Mouse (Mus musculus) forebrain, embryonic 15.5 days (tissue): ENCODE measurements at regions not wholly inside any gene's neighbourhood (a gene's known extent, or its start where the extent isn't known, plus 50 kb on each side); places are given as distances from the start of the nearest gene placed in this dataset.

ENCODE experiments used
- ATAC-seq: fragments of 200-750 bp; cut with Nextera tagmentation; replicated peaks from 2 replicates; pipeline ENCODE4 v1.8.0; 2017; ENCODE audit warnings: mild to moderate bottlenecking, moderate TSS enrichment, moderate library complexity
- H3K27ac ChIP-seq: fragments of 300-500 bp; sonication (generic); replicated peaks from 2 replicates; pipeline ENCODE4 v1.5.1; 2015; ENCODE audit warnings: mild to moderate bottlenecking, inconsistent platforms
- H3K27me3 ChIP-seq: fragments of 300-500 bp; sonication (generic); 2 replicates; pipeline ENCODE4 v1.6.1; 2015; ENCODE audit warnings: inconsistent platforms
- H3K36me3 ChIP-seq: fragments of 300-500 bp; sonication (generic); 2 replicates; pipeline ENCODE4 v1.6.1; 2015; ENCODE audit warnings: mild to moderate bottlenecking, inconsistent platforms
- H3K4me1 ChIP-seq: fragments of 300-500 bp; sonication (generic); 2 replicates; pipeline ENCODE4 v1.6.1; 2015; ENCODE audit warnings: inconsistent platforms
- H3K4me2 ChIP-seq: fragments of 300-500 bp; sonication (generic); replicated peaks from 2 replicates; pipeline ENCODE4 v1.6.1; 2015; ENCODE audit warnings: mild to moderate bottlenecking, inconsistent platforms
- H3K4me3 ChIP-seq: fragments of 300-500 bp; sonication (generic); 2 replicates; pipeline ENCODE4 v1.5.1; 2015; ENCODE audit warnings: mild to moderate bottlenecking, inconsistent platforms
- H3K9ac ChIP-seq: fragments of 300-500 bp; sonication (generic); replicated peaks from 2 replicates; pipeline ENCODE4 v1.6.1; 2015; ENCODE audit warnings: mild to moderate bottlenecking, inconsistent platforms
- H3K9me3 ChIP-seq: fragments of 300-500 bp; sonication (generic); 2 replicates; pipeline ENCODE4 v1.6.1; 2016; ENCODE audit warnings: inconsistent platforms
- WGBS: fragments of 180-500 bp; shearing (Covaris S2); methylation state at CpG from one replicate; pipeline ENCODE4 v1.1.7; 2015; ENCODE audit warnings: mixed read lengths; 5-methylcytosine and 5-hydroxymethylcytosine counted together

GRCm38 (mm10) chr10:98324591-98324990 is 589.6 kb upstream of the Atp2b1 start:
- Histone ChIP-seq H3K36me3 (no peaks in the 10 kb centered on the region), H3K4me3 (no peak overlapping the region), H3K4me2 (no peak overlapping the region), H3K9ac (no peak overlapping the region), H3K27ac (no peak overlapping the region), H3K4me1 (no peaks in the 10 kb centered on the region), H3K27me3 (no peaks in the 10 kb centered on the region), H3K9me3 (no peaks in the 10 kb centered on the region)
- no peak for ATAC-seq

GRCm38 (mm10) chr10:98325720-98326119 is 588.5 kb upstream of the Atp2b1 start:
- Histone ChIP-seq H3K36me3 (no peaks in the 10 kb centered on the region), H3K4me3 (no peak overlapping the region), H3K27me3 (no peaks in the 10 kb centered on the region), H3K4me2 (no peak overlapping the region), H3K9me3 (no peaks in the 10 kb centered on the region), H3K27ac (no peak overlapping the region), H3K9ac (no peak overlapping the region), H3K4me1 (no peaks in the 10 kb centered on the region)
- no peak for ATAC-seq
- WGBS: 87% methylated on average over 5 of the region's 5 CpGs

GRCm38 (mm10) chr10:98332682-98333081 is 581.5 kb upstream of the Atp2b1 start:
- no peaks in the 10 kb centered on the region for H3K36me3 ChIP-seq

GRCm38 (mm10) chr10:98333411-98334067 is 580.7 kb upstream of the Atp2b1 start:
- no peak overlapping the region for H3K9ac ChIP-seq
- no peak overlapping the region for H3K27ac ChIP-seq
- WGBS: 63% methylated on average over 6 of the region's 6 CpGs
- 0 out of 2 replicates have a peak, but pooled peaks have one; percentile 38 for ATAC-seq
- H3K36me3 ChIP-seq: no peaks in the 10 kb centered on the region
- H3K9me3 ChIP-seq: no peaks in the 10 kb centered on the region
- no peak overlapping the region for H3K4me2 ChIP-seq
- no peaks in the 10 kb centered on the region; the same call in 1 of the 2 replicates for H3K4me1 ChIP-seq
- H3K27me3 ChIP-seq: no peaks in the 10 kb centered on the region
- no peak overlapping the region for H3K4me3 ChIP-seq

More at GRCm38 (mm10) chr10:98332682-98333081, 581.5 kb upstream of the Atp2b1 start:
- H3K4me1 ChIP-seq: no peaks in the 10 kb centered on the region; the same call in 1 of the 2 replicates
- no peak overlapping the region for H3K27ac ChIP-seq
- H3K4me2 ChIP-seq: no peak overlapping the region
- H3K9me3 ChIP-seq: no peaks in the 10 kb centered on the region
- no peak overlapping the region for H3K9ac ChIP-seq
- no peak overlapping the region for H3K4me3 ChIP-seq
- no peaks in the 10 kb centered on the region for H3K27me3 ChIP-seq
- WGBS: 66% methylated on average over 4 of the region's 4 CpGs
- no peak for ATAC-seq

GRCm38 (mm10) chr10:98343827-98344226 is 570.4 kb upstream of the Atp2b1 start:
- Histone ChIP-seq H3K27me3 (no peaks in the 10 kb centered on the region), H3K4me2 (no peak overlapping the region), H3K4me3 (no peak overlapping the region), H3K27ac (no peak overlapping the region), H3K4me1 (no peaks in the 10 kb centered on the region), H3K9ac (no peak overlapping the region), H3K9me3 (no peaks in the 10 kb centered on the region), H3K36me3 (no peaks in the 10 kb centered on the region)
- no peak for ATAC-seq
- 92% methylated on average over 5 of the region's 5 CpGs for WGBS

GRCm38 (mm10) chr10:98349466-98349865 is 564.7 kb upstream of the Atp2b1 start:
- H3K9me3 ChIP-seq: no peaks in the 10 kb centered on the region
- H3K36me3 ChIP-seq: no peaks in the 10 kb centered on the region
- H3K27me3 ChIP-seq: no peaks in the 10 kb centered on the region
- no peak overlapping the region for H3K9ac ChIP-seq
- no peak overlapping the region for H3K4me3 ChIP-seq
- 47% methylated on average over 5 of the region's 5 CpGs for WGBS
- H3K4me2 ChIP-seq: no peak overlapping the region
- H3K4me1 ChIP-seq: peaks cover 9% of the 10 kb centered on the region
- peak; percentile 72 for ATAC-seq
- peak overlapping the region; percentile 63; the same call in 1 of the 2 replicates for H3K27ac ChIP-seq

- ATAC-seq: no peak
- H3K4me2 ChIP-seq: no peak overlapping the region
- H3K9me3 ChIP-seq: no peaks in the 10 kb centered on the region
- H3K4me3 ChIP-seq: no peak overlapping the region
- no peaks in the 10 kb centered on the region for H3K27me3 ChIP-seq
- no peak overlapping the region for H3K27ac ChIP-seq
- peaks cover 9% of the 10 kb centered on the region for H3K4me1 ChIP-seq
- no peaks in the 10 kb centered on the region for H3K36me3 ChIP-seq
- no peak overlapping the region for H3K9ac ChIP-seq
- WGBS: 84% methylated on average over 6 of the region's 6 CpGs
These were observed 563.8 kb upstream of the Atp2b1 start for GRCm38 (mm10) chr10:98350318-98350926.

GRCm38 (mm10) chr10:98352061-98352460 is 562.1 kb upstream of the Atp2b1 start:
- Histone ChIP-seq H3K36me3 (no peaks in the 10 kb centered on the region), H3K9me3 (no peaks in the 10 kb centered on the region), H3K27ac (no peak overlapping the region), H3K4me1 (peaks cover 9% of the 10 kb centered on the region), H3K27me3 (no peaks in the 10 kb centered on the region), H3K4me3 (no peak overlapping the region), H3K4me2 (no peak overlapping the region), H3K9ac (no peak overlapping the region)
- 83% methylated on average over 2 of the region's 2 CpGs for WGBS
- ATAC-seq: no peak

- H3K27me3 ChIP-seq: no peaks in the 10 kb centered on the region
- H3K4me1 ChIP-seq: peaks cover 4% of the 10 kb centered on the region
- no peak overlapping the region for H3K27ac ChIP-seq
- no peaks in the 10 kb centered on the region for H3K9me3 ChIP-seq
- H3K36me3 ChIP-seq: no peaks in the 10 kb centered on the region
- H3K4me2 ChIP-seq: no peak overlapping the region
- H3K4me3 ChIP-seq: no peak overlapping the region
- peak; percentile 86; the same call in 1 of the 2 replicates for ATAC-seq
- no peak overlapping the region for H3K9ac ChIP-seq
- 60% methylated on average over 2 of the region's 2 CpGs for WGBS
These were observed 559.7 kb upstream of the Atp2b1 start for GRCm38 (mm10) chr10:98354486-98354885.

GRCm38 (mm10) chr10:98364604-98365003 is 549.6 kb upstream of the Atp2b1 start:
- no peak for ATAC-seq
- 67% methylated on average over 2 of the region's 2 CpGs for WGBS

GRCm38 (mm10) chr10:98372561-98372960 is 541.6 kb upstream of the Atp2b1 start:
- Histone ChIP-seq H3K36me3 (no peaks in the 10 kb centered on the region), H3K9ac (no peak overlapping the region), H3K4me2 (no peak overlapping the region), H3K27ac (no peak overlapping the region), H3K27me3 (no peaks in the 10 kb centered on the region), H3K4me1 (no peaks in the 10 kb centered on the region), H3K4me3 (no peak overlapping the region), H3K9me3 (no peaks in the 10 kb centered on the region)
- WGBS: 63% methylated on average over 4 of the region's 4 CpGs
- no peak for ATAC-seq

More at GRCm38 (mm10) chr10:98364604-98365003, 549.6 kb upstream of the Atp2b1 start:
- H3K27ac ChIP-seq: no peak overlapping the region
- no peaks in the 10 kb centered on the region for H3K4me1 ChIP-seq
- no peak overlapping the region for H3K4me2 ChIP-seq
- H3K4me3 ChIP-seq: no peak overlapping the region
- no peak overlapping the region for H3K9ac ChIP-seq
- H3K36me3 ChIP-seq: no peaks in the 10 kb centered on the region
- H3K9me3 ChIP-seq: no peaks in the 10 kb centered on the region
- no peaks in the 10 kb centered on the region for H3K27me3 ChIP-seq

- no peak overlapping the region for H3K4me2 ChIP-seq
- 88% methylated on average over 3 of the region's 3 CpGs for WGBS
- no peaks in the 10 kb centered on the region for H3K9me3 ChIP-seq
- no peaks in the 10 kb centered on the region for H3K27me3 ChIP-seq
- H3K4me3 ChIP-seq: no peak overlapping the region
- no peak for ATAC-seq
- H3K9ac ChIP-seq: no peak overlapping the region
- H3K4me1 ChIP-seq: no peaks in the 10 kb centered on the region
- H3K36me3 ChIP-seq: no peaks in the 10 kb centered on the region
- H3K27ac ChIP-seq: no peak overlapping the region
These were observed 540.9 kb upstream of the Atp2b1 start for GRCm38 (mm10) chr10:98373314-98373713.

GRCm38 (mm10) chr10:98374684-98375083 is 539.5 kb upstream of the Atp2b1 start:
- Histone ChIP-seq H3K36me3 (no peaks in the 10 kb centered on the region), H3K27ac (no peak overlapping the region), H3K9me3 (no peaks in the 10 kb centered on the region), H3K9ac (no peak overlapping the region), H3K27me3 (no peaks in the 10 kb centered on the region), H3K4me3 (no peak overlapping the region), H3K4me2 (no peak overlapping the region), H3K4me1 (no peaks in the 10 kb centered on the region)
- ATAC-seq: no peak
